Mouse (Mus musculus) forebrain, postnatal 0 days (tissue): ENCODE data around the gene Dnajc22. TPM values are rescaled to one million over a fixed set of nuclear protein-coding genes. Genes with fewer than 3 reads are reported as not detected.

Experiments used
- ATAC-seq: fragments of 200-750 bp; cut with Nextera tagmentation; 2 replicates; pipeline ENCODE4 v1.8.0; 2017; ENCODE audit warnings: mild to moderate bottlenecking, moderate library complexity
- DNase-seq: peaks from one replicate; pipeline ENCODE4 v3.0.0-alpha.2; 2015
- H3K27ac ChIP-seq: fragments of 300-500 bp; sonication (generic); 2 replicates; pipeline ENCODE4 v1.5.1; 2014; ENCODE audit warnings: low read depth, mild to moderate bottlenecking, antibody characterized with exemption, low read length, moderate library complexity, mixed read lengths
- H3K27me3 ChIP-seq: fragments of 300-500 bp; sonication (generic); 2 replicates; pipeline ENCODE4 v1.6.1; 2014; ENCODE audit warnings: mild to moderate bottlenecking, low read length, mixed read lengths; ENCODE audit not compliant: insufficient read depth
- H3K36me3 ChIP-seq: fragments of 300-500 bp; sonication (generic); 2 replicates; pipeline ENCODE4 v1.6.1; 2014; ENCODE audit warnings: mild to moderate bottlenecking, moderate library complexity; ENCODE audit not compliant: insufficient read depth
- H3K4me1 ChIP-seq: fragments of 300-500 bp; sonication (generic); 2 replicates; pipeline ENCODE4 v1.6.1; 2014; ENCODE audit warnings: antibody characterized with exemption; ENCODE audit not compliant: insufficient read depth
- H3K4me2 ChIP-seq: fragments of 300-500 bp; sonication (generic); 2 replicates; pipeline ENCODE4 v1.6.1; 2014; ENCODE audit warnings: low read depth, mild to moderate bottlenecking, moderate library complexity
- H3K4me3 ChIP-seq: fragments of 300-500 bp; sonication (generic); 2 replicates; pipeline ENCODE4 v1.5.1; 2014; ENCODE audit warnings: low read depth, low read length, mixed read lengths
- H3K9ac ChIP-seq: fragments of 300-500 bp; sonication (generic); 2 replicates; pipeline ENCODE4 v1.6.1; 2014; ENCODE audit warnings: mild to moderate bottlenecking
- H3K9me3 ChIP-seq: fragments of 300-500 bp; sonication (generic); 2 replicates; pipeline ENCODE4 v1.6.1; 2016; ENCODE audit warnings: low read length
- CTCF ChIP-seq: sonication (generic); IDR thresholded peaks from 2 replicates; pipeline ENCODE4 v1.5.1; 2016; ENCODE audit warnings: antibody characterized with exemption, control low read depth, low read depth
- WGBS: fragments of 180-500 bp; shearing (Covaris S2); extraction: QIAGEN DNeasy Blood & Tissue Kit; methylation state at CpG from one replicate; pipeline ENCODE4 v1.1.7; 2014; 5-methylcytosine and 5-hydroxymethylcytosine counted together
- polyA plus RNA-seq: library from polyadenylated mRNA; unstranded; fragments of >200 nt; fragmentation: Nextera tagmentation; extraction: Ambion mirVana; gene quantifications from 2 replicates; pipeline ENCODE4 v1.2.1, GENCODE M21; 2015
- total RNA-seq: library from RNA; depleted of rRNA; stranded (reverse); fragments of >200 nt; gene quantifications from 2 replicates; pipeline ENCODE4 v1.2.3, GENCODE M21; 2014

Dnajc22 gene
- total and polyA plus RNA-seq, 2 experiments from 2014 or later: 0.51 to 0.71 TPM

DNA sequence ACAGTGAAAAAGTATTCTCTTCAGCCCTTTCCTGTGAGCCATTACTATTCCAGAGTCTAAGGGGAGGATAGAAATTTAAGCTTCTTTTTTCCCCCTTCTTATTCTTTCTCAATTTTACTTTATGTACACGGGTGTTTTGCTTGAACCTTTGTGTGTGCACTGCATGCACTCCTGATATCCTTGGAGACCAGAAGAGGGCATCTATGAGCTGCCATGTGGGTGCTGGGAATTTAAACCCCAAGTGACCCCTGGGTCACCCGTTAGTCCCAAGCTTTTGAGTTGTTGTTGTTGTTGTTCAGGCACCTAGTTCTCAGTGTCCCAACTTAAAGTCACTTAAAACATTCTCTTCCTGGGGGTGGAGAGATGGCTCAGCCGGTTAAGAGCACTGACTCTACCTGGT, 7.0 kb downstream of the Dnajc22 start:
- DNase-seq (no peak), ATAC-seq (no peak)
- WGBS: 55% methylated on average over 3 of the region's 3 CpGs
- Histone ChIP-seq H3K27me3 (peaks cover 38% of the 10 kb centered on the region), H3K4me2 (no peak overlapping the region), H3K9me3 (no peaks in the 10 kb centered on the region), H3K27ac (no peak overlapping the region), H3K36me3 (no peaks in the 10 kb centered on the region), H3K4me3 (no peak overlapping the region), H3K9ac (no peak overlapping the region), H3K4me1 (0 out of 2 replicates have a peak, but pooled peaks cover 11% of the 10 kb centered on the region)
- TF ChIP-seq CTCF: peak; percentile 9; the same call in 1 of the 2 replicates

DNA sequence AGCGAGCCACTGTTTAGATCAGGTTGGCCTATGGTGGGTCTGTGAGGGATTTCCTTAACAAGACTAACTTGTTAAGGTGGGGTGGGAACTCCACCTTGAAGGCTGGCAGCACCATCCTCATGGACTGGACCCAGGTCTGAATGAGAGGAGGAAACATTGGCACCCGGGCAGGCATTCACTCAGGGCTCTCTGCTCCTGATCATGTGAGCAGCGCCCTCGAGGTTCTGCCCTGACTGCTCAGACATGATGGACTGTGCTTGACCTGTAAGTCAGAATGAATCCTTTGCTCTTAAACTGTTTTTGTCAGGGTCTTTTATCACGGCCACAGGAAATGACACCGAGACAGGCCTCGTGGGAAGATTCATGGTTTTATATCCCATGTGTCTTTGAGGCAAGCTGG, 12.3 kb downstream of the Dnajc22 start:
- no peak overlapping the region for H3K9ac ChIP-seq
- no peak for ATAC-seq
- TF ChIP-seq CTCF: no peak
- H3K27me3 ChIP-seq: no peaks in the 10 kb centered on the region
- H3K4me2 ChIP-seq: no peak overlapping the region
- H3K27ac ChIP-seq: no peak overlapping the region
- no peak overlapping the region for H3K4me3 ChIP-seq
- no peaks in the 10 kb centered on the region for H3K36me3 ChIP-seq
- H3K9me3 ChIP-seq: no peaks in the 10 kb centered on the region
- no peaks in the 10 kb centered on the region for H3K4me1 ChIP-seq
- DNase-seq: no peak
- 81% methylated on average over 7 of the region's 7 CpGs for WGBS

GRCm38 (mm10) chr15:99107866-99108265, 14.9 kb downstream of the Dnajc22 start:
- Histone ChIP-seq H3K4me3 (no peak overlapping the region), H3K9ac (no peak overlapping the region), H3K4me1 (no peaks in the 10 kb centered on the region), H3K27ac (no peak overlapping the region), H3K9me3 (no peaks in the 10 kb centered on the region), H3K27me3 (no peaks in the 10 kb centered on the region), H3K36me3 (no peaks in the 10 kb centered on the region), H3K4me2 (no peak overlapping the region)
- no peak for DNase-seq
- WGBS: 86% methylated on average over 3 of the region's 3 CpGs
- ATAC-seq: no peak
- TF ChIP-seq CTCF: no peak

GRCm38 (mm10) chr15:99111139-99111538, 18.2 kb downstream of the Dnajc22 start:
- no peak overlapping the region for H3K9ac ChIP-seq
- no peaks in the 10 kb centered on the region for H3K4me1 ChIP-seq
- TF ChIP-seq CTCF: no peak
- no peak for DNase-seq
- H3K36me3 ChIP-seq: no peaks in the 10 kb centered on the region
- H3K27me3 ChIP-seq: no peaks in the 10 kb centered on the region
- no peak for ATAC-seq
- no peak overlapping the region for H3K27ac ChIP-seq
- H3K4me2 ChIP-seq: no peak overlapping the region
- no peak overlapping the region for H3K4me3 ChIP-seq
- 95% methylated on average over 3 of the region's 3 CpGs for WGBS
- no peaks in the 10 kb centered on the region for H3K9me3 ChIP-seq

- no peak overlapping the region for H3K9ac ChIP-seq
- WGBS: 73% methylated on average over 4 of the region's 4 CpGs
Observed at GRCm38 (mm10) chr15:99111809-99112208, 18.8 kb downstream of the Dnajc22 start.

GRCm38 (mm10) chr15:99112843-99113395, 19.9 kb downstream of the Dnajc22 start:
- Histone ChIP-seq H3K36me3 (no peaks in the 10 kb centered on the region), H3K27ac (no peak overlapping the region), H3K9ac (no peak overlapping the region), H3K4me2 (0 out of 2 replicates have a peak overlapping the region, but pooled peaks have one; percentile 6), H3K4me1 (no peaks in the 10 kb centered on the region), H3K9me3 (no peaks in the 10 kb centered on the region), H3K4me3 (no peak overlapping the region), H3K27me3 (no peaks in the 10 kb centered on the region)
- TF ChIP-seq CTCF: no peak
- DNase-seq (no peak), ATAC-seq (no peak)
- 72% methylated on average over 11 of the region's 11 CpGs for WGBS

More at GRCm38 (mm10) chr15:99111809-99112208, 18.8 kb downstream of the Dnajc22 start:
- TF ChIP-seq CTCF: no peak
- no peak overlapping the region for H3K27ac ChIP-seq
- DNase-seq: no peak
- ATAC-seq: no peak
- H3K27me3 ChIP-seq: no peaks in the 10 kb centered on the region
- H3K9me3 ChIP-seq: no peaks in the 10 kb centered on the region
- H3K4me1 ChIP-seq: no peaks in the 10 kb centered on the region
- no peak overlapping the region for H3K4me2 ChIP-seq
- no peak overlapping the region for H3K4me3 ChIP-seq
- no peaks in the 10 kb centered on the region for H3K36me3 ChIP-seq

- Histone ChIP-seq H3K27ac (no peak overlapping the region), H3K4me2 (0 out of 2 replicates have a peak overlapping the region, but pooled peaks have one; percentile 6), H3K36me3 (no peaks in the 10 kb centered on the region), H3K4me3 (no peak overlapping the region), H3K9ac (no peak overlapping the region), H3K9me3 (no peaks in the 10 kb centered on the region), H3K4me1 (no peaks in the 10 kb centered on the region), H3K27me3 (no peaks in the 10 kb centered on the region)
- TF ChIP-seq CTCF: peak; percentile 54
- 6% methylated on average over 9 of the region's 9 CpGs for WGBS
- ATAC-seq: no peak
- DNase-seq: no peak
Observed at GRCm38 (mm10) chr15:99113396-99113975, 20.5 kb downstream of the Dnajc22 start.
